Mouse (Mus musculus): ENCODE measurements around the gene Ficd. TPM values are rescaled to one million over a fixed set of nuclear protein-coding genes. Genes with fewer than 3 reads are reported as not detected.
A peak's percentile ranks its signal among the peaks of the same experiment; 100 is the strongest.
"Not testable (repeated sequence)": the region's sequence is repeated elsewhere in the genome, so short reads cannot be mapped to it uniquely, and the experiment has no call there.

The Ficd gene
- polyA plus RNA-seq, 1 experiment from 2014 or later, result 6.9 TPM

GRCm38 (mm10) chr5:113776896-113777226 is 41.3 kb downstream of the Ficd start:
- H3K4me2 ChIP-seq (ENCODE audit: low read depth, low read length), result no peak overlapping the region
- H3K4me1 ChIP-seq (replicated peaks; ENCODE audit: control insufficient read depth, insufficient read depth, low read length), result peaks cover 7% of the 10 kb centered on the region
- no peak overlapping the region for H3K4me3 ChIP-seq (ENCODE audit: low read length)
- ATAC-seq (ENCODE audit: low read depth), result no peak
- H3K9me3 ChIP-seq (ENCODE audit: control insufficient read depth, low read length), result no peaks in the 10 kb centered on the region
- no peaks in the 10 kb centered on the region for H3K27me3 ChIP-seq (ENCODE audit: control insufficient read depth, insufficient read depth, low read depth, low read length)
- H3K9ac ChIP-seq (ENCODE audit: low read length), result no peak overlapping the region
- WGBS, result 89% methylated on average over 8 of the region's 8 CpGs
- no peak overlapping the region for H3K27ac ChIP-seq (ENCODE audit: low read length)
- H3K36me3 ChIP-seq (ENCODE audit: control insufficient read depth, insufficient read depth, low read length), result peaks cover 17% of the 10 kb centered on the region

GRCm38 (mm10) chr5:113777728-113778127 is 42.1 kb downstream of the Ficd start:
- not testable (repeated sequence) for H3K4me1 ChIP-seq (replicated peaks; ENCODE audit: control insufficient read depth, insufficient read depth, low read length); H3K4me3 ChIP-seq (ENCODE audit: low read length); H3K27ac ChIP-seq (ENCODE audit: low read length); H3K9me3 ChIP-seq (ENCODE audit: control insufficient read depth, low read length); H3K9ac ChIP-seq (ENCODE audit: low read length); H3K27me3 ChIP-seq (ENCODE audit: control insufficient read depth, insufficient read depth, low read depth, low read length); H3K4me2 ChIP-seq (ENCODE audit: low read depth, low read length); ATAC-seq (ENCODE audit: low read depth)
- WGBS, result 80% methylated on average over 8 of the region's 8 CpGs
- H3K36me3 ChIP-seq (ENCODE audit: control insufficient read depth, insufficient read depth, low read length), result peaks cover 17% of the 10 kb centered on the region

GRCm38 (mm10) chr5:113779569-113779968 is 44.0 kb downstream of the Ficd start:
- WGBS, result 70% methylated on average over 5 of the region's 5 CpGs
- Histone ChIP-seq H3K27ac (ENCODE audit: low read length) (no peak overlapping the region), H3K36me3 (ENCODE audit: control insufficient read depth, insufficient read depth, low read length) (peaks cover 17% of the 10 kb centered on the region), H3K9ac (ENCODE audit: low read length) (no peak overlapping the region), H3K27me3 (ENCODE audit: control insufficient read depth, insufficient read depth, low read depth, low read length) (no peaks in the 10 kb centered on the region; the same call in 1 of the 2 replicates), H3K4me3 (ENCODE audit: low read length) (no peak overlapping the region), H3K9me3 (ENCODE audit: control insufficient read depth, low read length) (no peaks in the 10 kb centered on the region), H3K4me1 (replicated peaks; ENCODE audit: control insufficient read depth, insufficient read depth, low read length) (peaks cover 8% of the 10 kb centered on the region), H3K4me2 (ENCODE audit: low read depth, low read length) (no peak overlapping the region)
- ATAC-seq (ENCODE audit: low read depth), result no peak

- 94% methylated on average over 3 of the region's 3 CpGs for WGBS
- Histone ChIP-seq H3K9me3 (ENCODE audit: control insufficient read depth, low read length) (no peaks in the 10 kb centered on the region), H3K4me2 (ENCODE audit: low read depth, low read length) (no peak overlapping the region), H3K9ac (ENCODE audit: low read length) (no peak overlapping the region), H3K4me3 (ENCODE audit: low read length) (no peak overlapping the region), H3K4me1 (replicated peaks; ENCODE audit: control insufficient read depth, insufficient read depth, low read length) (peaks cover 8% of the 10 kb centered on the region), H3K27me3 (ENCODE audit: control insufficient read depth, insufficient read depth, low read depth, low read length) (no peaks in the 10 kb centered on the region; the same call in 1 of the 2 replicates), H3K36me3 (ENCODE audit: control insufficient read depth, insufficient read depth, low read length) (peaks cover 12% of the 10 kb centered on the region), H3K27ac (ENCODE audit: low read length) (no peak overlapping the region)
- ATAC-seq (ENCODE audit: low read depth), result no peak
Measured at GRCm38 (mm10) chr5:113780082-113780752, 44.6 kb downstream of the Ficd start.

- 86% methylated on average over 5 of the region's 5 CpGs for WGBS
- Histone ChIP-seq H3K36me3 (ENCODE audit: control insufficient read depth, insufficient read depth, low read length) (peaks cover 9% of the 10 kb centered on the region), H3K9me3 (ENCODE audit: control insufficient read depth, low read length) (no peaks in the 10 kb centered on the region), H3K9ac (ENCODE audit: low read length) (no peak overlapping the region), H3K4me3 (ENCODE audit: low read length) (no peak overlapping the region), H3K4me1 (replicated peaks; ENCODE audit: control insufficient read depth, insufficient read depth, low read length) (peaks cover 8% of the 10 kb centered on the region), H3K27me3 (ENCODE audit: control insufficient read depth, insufficient read depth, low read depth, low read length) (no peaks in the 10 kb centered on the region; the same call in 1 of the 2 replicates), H3K4me2 (ENCODE audit: low read depth, low read length) (no peak overlapping the region), H3K27ac (ENCODE audit: low read length) (no peak overlapping the region)
- no peak for ATAC-seq (ENCODE audit: low read depth)
Measured at GRCm38 (mm10) chr5:113780763-113781162, 45.2 kb downstream of the Ficd start.

GRCm38 (mm10) chr5:113781254-113781653 is 45.7 kb downstream of the Ficd start:
- 77% methylated on average over 7 of the region's 7 CpGs for WGBS
- H3K27me3 ChIP-seq (ENCODE audit: control insufficient read depth, insufficient read depth, low read depth, low read length), result no peaks in the 10 kb centered on the region; the same call in 1 of the 2 replicates
- H3K9ac ChIP-seq (ENCODE audit: low read length), result no peak overlapping the region
- H3K4me2 ChIP-seq (ENCODE audit: low read depth, low read length), result no peak overlapping the region
- ATAC-seq (ENCODE audit: low read depth), result no peak
- peaks cover 8% of the 10 kb centered on the region for H3K4me1 ChIP-seq (replicated peaks; ENCODE audit: control insufficient read depth, insufficient read depth, low read length)
- H3K4me3 ChIP-seq (ENCODE audit: low read length), result no peak overlapping the region
- peaks cover 4% of the 10 kb centered on the region; the same call in 1 of the 2 replicates for H3K36me3 ChIP-seq (ENCODE audit: control insufficient read depth, insufficient read depth, low read length)
- no peak overlapping the region for H3K27ac ChIP-seq (ENCODE audit: low read length)
- H3K9me3 ChIP-seq (ENCODE audit: control insufficient read depth, low read length), result no peaks in the 10 kb centered on the region

GRCm38 (mm10) chr5:113781875-113782274 is 46.3 kb downstream of the Ficd start:
- WGBS, result 80% methylated on average over 7 of the region's 7 CpGs
- Histone ChIP-seq H3K4me2 (ENCODE audit: low read depth, low read length) (no peak overlapping the region), H3K4me3 (ENCODE audit: low read length) (no peak overlapping the region), H3K4me1 (replicated peaks; ENCODE audit: control insufficient read depth, insufficient read depth, low read length) (peaks cover 8% of the 10 kb centered on the region), H3K9me3 (ENCODE audit: control insufficient read depth, low read length) (no peaks in the 10 kb centered on the region), H3K9ac (ENCODE audit: low read length) (no peak overlapping the region), H3K36me3 (ENCODE audit: control insufficient read depth, insufficient read depth, low read length) (peaks cover 4% of the 10 kb centered on the region; the same call in 1 of the 2 replicates), H3K27me3 (ENCODE audit: control insufficient read depth, insufficient read depth, low read depth, low read length) (no peaks in the 10 kb centered on the region; the same call in 1 of the 2 replicates), H3K27ac (ENCODE audit: low read length) (no peak overlapping the region)
- no peak for ATAC-seq (ENCODE audit: low read depth)

GRCm38 (mm10) chr5:113782624-113783023 is 47.0 kb downstream of the Ficd start:
- Histone ChIP-seq H3K27ac (ENCODE audit: low read length) (peak overlapping the region; percentile 92), H3K4me1 (replicated peaks; ENCODE audit: control insufficient read depth, insufficient read depth, low read length) (peaks cover 8% of the 10 kb centered on the region), H3K36me3 (ENCODE audit: control insufficient read depth, insufficient read depth, low read length) (no peaks in the 10 kb centered on the region; the same call in 1 of the 2 replicates), H3K27me3 (ENCODE audit: control insufficient read depth, insufficient read depth, low read depth, low read length) (no peaks in the 10 kb centered on the region; the same call in 1 of the 2 replicates), H3K9ac (ENCODE audit: low read length) (no peak overlapping the region), H3K9me3 (ENCODE audit: control insufficient read depth, low read length) (no peaks in the 10 kb centered on the region), H3K4me2 (ENCODE audit: low read depth, low read length) (no peak overlapping the region), H3K4me3 (ENCODE audit: low read length) (no peak overlapping the region)
- WGBS, result 80% methylated on average over 7 of the region's 7 CpGs
- ATAC-seq (ENCODE audit: low read depth), result no peak

- no peaks in the 10 kb centered on the region; the same call in 1 of the 2 replicates for H3K36me3 ChIP-seq (ENCODE audit: control insufficient read depth, insufficient read depth, low read length)
- 8% methylated on average over 12 of the region's 12 CpGs for WGBS
- H3K4me1 ChIP-seq (replicated peaks; ENCODE audit: control insufficient read depth, insufficient read depth, low read length), result peaks cover 8% of the 10 kb centered on the region
- ATAC-seq (ENCODE audit: low read depth), result peak; percentile 84
- H3K9me3 ChIP-seq (ENCODE audit: control insufficient read depth, low read length), result no peaks in the 10 kb centered on the region
- no peaks in the 10 kb centered on the region; the same call in 1 of the 2 replicates for H3K27me3 ChIP-seq (ENCODE audit: control insufficient read depth, insufficient read depth, low read depth, low read length)
- no peak overlapping the region for H3K4me3 ChIP-seq (ENCODE audit: low read length)
- peak overlapping the region; percentile 0; the same call in 1 of the 2 replicates for H3K4me2 ChIP-seq (ENCODE audit: low read depth, low read length)
- H3K27ac ChIP-seq (ENCODE audit: low read length), result peak overlapping the region; percentile 92
- 0 out of 2 replicates have a peak overlapping the region, but pooled peaks have one; percentile 31 for H3K9ac ChIP-seq (ENCODE audit: low read length)
Measured at GRCm38 (mm10) chr5:113783581-113784001, 48.0 kb downstream of the Ficd start.

All from lung, embryonic 16.5 days (tissue).